Mouse (Mus musculus) megakaryocyte-erythroid progenitor cell, adult 5-6 weeks (primary cell): ENCODE results near the gene Serpinb11. TPM values are rescaled to one million over a fixed set of nuclear protein-coding genes. Genes with fewer than 3 reads are reported as not detected.

Source experiments
- total RNA-seq, 2 experiments: library from RNA; stranded (forward) in 1 of 2; stranded (reverse) in 1 of 2; fragments of 200-1000, 215-1000 nt in 1 of 2; fragments of >200 nt in 1 of 2; fragmentation: Nextera tagmentation in 1 of 2; gene quantifications; 2 replicates each; pipeline ENCODE4 v1.2.3; 2014 to 2017

The Serpinb11 gene
- total RNA-seq, 2 experiments from 2014 or later = not detected

Other genes starting within 250 kb of the Serpinb11 start
- not detected in 2 replicates for gene Serpinb3b, start 82.8 kb upstream of the Serpinb11 start, total RNA-seq (2014; fragmentation: Nextera tagmentation)
- not detected in 2 replicates for gene Serpinb3b, start 82.8 kb upstream of the Serpinb11 start, total RNA-seq (2017)
- not detected in 2 replicates for gene Serpinb3c, start 82.8 kb upstream of the Serpinb11 start, total RNA-seq (2014; fragmentation: Nextera tagmentation)
- gene Serpinb3c, start 82.8 kb upstream of the Serpinb11 start, total RNA-seq (2017) = not detected in 2 replicates
- gene Serpinb7, start 38.5 kb downstream of the Serpinb11 start, total RNA-seq (2014; fragmentation: Nextera tagmentation) = not detected in 2 replicates
- gene Serpinb7, start 38.5 kb downstream of the Serpinb11 start, total RNA-seq (2017) = not detected in 2 replicates
- not detected in 2 replicates for gene Serpinb2, start 150.2 kb downstream of the Serpinb11 start, total RNA-seq (2014; fragmentation: Nextera tagmentation)
- not detected in 2 replicates for gene Serpinb2, start 150.2 kb downstream of the Serpinb11 start, total RNA-seq (2017)
- not detected in 2 replicates for gene Serpinb8, start 228.8 kb downstream of the Serpinb11 start, total RNA-seq (2014; fragmentation: Nextera tagmentation)
- 0.15 TPM in 1 of 2 replicates, not detected in the other for gene Serpinb8, start 228.8 kb downstream of the Serpinb11 start, total RNA-seq (2017)